Mouse (Mus musculus) embryonic stem cell, embryonic (primary cell): ENCODE data around the gene Arv1.

ENCODE experiments used
- CTCF ChIA-PET, 4 experiments: fragments of 300-600 bp in 2 of 4; fragments of 350-600 bp in 2 of 4; sonication (Branson Sonifier 250); formaldehyde crosslinking; loops; one replicate each; lab custom pipeline; 2022; ENCODE audit warnings: inconsistent platforms in 2 of 4; lab: Charles Lee
- POLR2A ChIA-PET, 4 experiments: fragments of 300-600 bp in 2 of 4; fragments of 350-600 bp in 2 of 4; sonication (Branson Sonifier 250); formaldehyde crosslinking; loops; one replicate each; lab custom pipeline; 2022; ENCODE audit warnings: antibody characterized with exemption in 4 of 4, inconsistent platforms in 1 of 4; lab: Charles Lee

Gene Arv1

DNA sequence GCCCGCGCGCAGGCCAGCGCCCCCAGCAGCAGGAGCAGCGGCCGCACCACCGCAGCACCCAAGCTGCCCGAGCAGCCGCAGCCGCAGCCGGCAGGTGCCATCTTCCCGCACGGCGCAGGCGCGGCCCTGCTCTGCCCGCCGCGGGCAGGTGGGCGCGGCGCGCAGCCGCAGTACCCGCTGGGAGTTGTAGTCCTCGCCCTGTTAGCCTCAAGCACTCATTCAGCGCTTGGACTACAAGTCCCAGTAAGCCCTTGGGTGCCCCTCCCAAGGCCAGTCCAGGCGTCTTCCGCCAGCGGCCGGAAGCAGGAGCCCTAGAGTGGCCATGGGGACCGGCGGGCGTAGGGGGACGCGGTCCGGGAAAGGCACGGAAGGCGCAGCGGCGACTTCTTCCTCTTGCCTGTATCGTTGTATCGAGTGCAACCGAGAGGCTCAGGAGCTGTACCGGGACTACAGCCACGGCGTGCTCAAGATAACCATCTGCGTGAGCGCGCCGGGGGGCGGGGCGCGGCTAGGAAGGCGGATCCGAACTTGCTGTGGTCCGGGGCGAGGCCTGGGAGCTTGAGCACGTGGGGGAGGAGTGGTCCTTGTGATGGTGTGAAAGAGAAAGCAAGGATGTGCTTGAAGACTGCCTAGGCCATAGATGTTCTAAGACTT, at the start of gene Arv1, which contains the start of gene Ttc13:
Gene Arv1 (plus strand): TSS at position 278 of the 654 bp plus-strand sequence.
Gene Ttc13 (minus strand): TSS at position 122 of the 654 bp plus-strand sequence.
- CTCF ChIA-PET, result interaction anchor here in 3 of 4 experiments (1.1 to 2.0 kb wide), 7 partner anchors 17 to 72 kb away, joined by 3 to 7 read pairs (median 3); no protein-coding TSS in a partner anchor
- POLR2A ChIA-PET, result interaction anchor here in 3 of 4 experiments (1.1 to 1.7 kb wide), 3 partner anchors 13 to 42 kb away, joined by 3 to 4 read pairs (median 3); no protein-coding TSS in a partner anchor

DNA sequence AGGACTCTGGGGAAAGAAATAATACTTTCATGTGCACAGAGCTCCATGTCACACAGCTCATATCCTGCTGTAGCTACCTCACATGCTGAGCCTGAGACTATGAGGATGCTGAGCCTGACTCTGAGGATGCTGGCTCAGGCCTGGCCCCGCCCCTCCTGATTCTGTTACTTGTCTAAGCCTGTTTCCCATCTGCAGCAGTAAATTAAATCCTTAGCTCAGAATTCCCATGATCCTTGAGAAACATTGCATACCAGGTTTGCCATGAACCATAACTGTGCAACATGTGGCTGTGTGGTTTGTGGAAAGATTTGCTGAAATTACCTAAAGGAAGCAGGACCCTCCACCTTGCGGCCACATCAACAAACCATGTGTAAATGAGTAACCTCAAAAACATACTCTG, 49.6 kb upstream of the Arv1 start:
- POLR2A ChIA-PET, result interaction anchor here in 3 of 4 experiments (0.7 to 1.5 kb wide), 6 partner anchors 9 to 121 kb away, joined by 3 to 4 read pairs (median 3); no protein-coding TSS in a partner anchor
- CTCF ChIA-PET, result interaction anchor here in 1 of 4 experiments (1.8 kb wide), 2 partner anchors 55 to 64 kb away, joined by 4 read pairs; no protein-coding TSS in a partner anchor

DNA sequence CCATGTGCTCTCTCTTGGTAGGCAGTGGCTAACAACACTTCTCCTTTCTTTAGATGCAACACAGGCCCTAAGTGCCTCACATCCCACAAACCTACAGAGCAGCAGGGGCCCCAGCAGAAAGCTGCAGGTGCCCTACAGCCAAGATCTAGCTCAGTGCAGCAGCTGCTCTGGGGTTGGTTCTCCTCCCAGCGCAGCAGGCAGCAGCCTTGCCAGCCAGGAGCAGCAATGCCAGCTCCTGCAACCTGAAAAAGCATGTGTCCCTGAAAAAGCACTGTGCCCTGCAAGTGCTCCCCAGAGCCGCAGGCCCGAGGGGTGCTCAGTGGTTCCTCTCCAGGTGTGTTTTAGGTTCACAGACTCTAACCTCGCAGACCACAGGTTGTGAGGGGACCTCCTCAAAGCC, 45.3 kb upstream of the Arv1 start:
- POLR2A ChIA-PET, result interaction anchor here in 3 of 4 experiments (0.6 to 2.2 kb wide), 23 partner anchors 8 to 644 kb away, joined by 3 to 8 read pairs (median 4); partner anchors contain the start of genes 2310022B05Rik (in 3 of the 3) and Cog2 (in 1 of the 3)
- CTCF ChIA-PET, result interaction anchor here (0.6 to 3.1 kb wide), 22 partner anchors 9 to 365 kb away, joined by 3 to 27 read pairs (median 6); partner anchors contain the start of genes 2310022B05Rik (in 1 of the 4) and Trim67 (in 1 of the 4)

DNA sequence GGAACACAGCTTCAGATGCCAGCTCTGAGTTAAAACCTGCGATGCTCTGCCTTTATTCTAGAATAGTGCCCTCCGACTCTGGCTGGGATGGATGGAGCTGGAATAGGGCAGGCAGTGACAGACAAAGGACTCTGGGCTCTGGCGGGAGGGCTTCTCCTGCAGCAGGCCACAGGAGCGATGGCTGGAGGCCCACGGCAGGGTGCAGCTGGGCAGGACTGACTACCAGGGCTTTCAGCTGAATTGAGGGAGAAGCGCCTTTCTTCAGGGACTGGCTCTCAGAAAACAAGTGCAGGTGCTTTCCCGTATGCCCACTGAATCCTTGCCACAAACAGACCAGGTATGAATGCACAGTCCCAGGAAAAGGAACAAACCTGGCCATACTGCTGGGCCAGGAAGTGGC, 44.9 kb upstream of the Arv1 start:
- ChIA-PET CTCF (interaction anchor here (0.5 to 3.1 kb wide), 49 partner anchors 9 to 1158 kb away, joined by 3 to 27 read pairs (median 4); partner anchors contain the start of genes 2310022B05Rik (in 1 of the 4) and Trim67 (in 1 of the 4)), POLR2A (interaction anchor here in 3 of 4 experiments (0.6 to 2.2 kb wide), 30 partner anchors 8 to 644 kb away, joined by 3 to 8 read pairs (median 3); partner anchors contain the start of genes 2310022B05Rik (in 3 of the 3), Cog2 (in 1 of the 3) and Tsnax (in 1 of the 3))

DNA sequence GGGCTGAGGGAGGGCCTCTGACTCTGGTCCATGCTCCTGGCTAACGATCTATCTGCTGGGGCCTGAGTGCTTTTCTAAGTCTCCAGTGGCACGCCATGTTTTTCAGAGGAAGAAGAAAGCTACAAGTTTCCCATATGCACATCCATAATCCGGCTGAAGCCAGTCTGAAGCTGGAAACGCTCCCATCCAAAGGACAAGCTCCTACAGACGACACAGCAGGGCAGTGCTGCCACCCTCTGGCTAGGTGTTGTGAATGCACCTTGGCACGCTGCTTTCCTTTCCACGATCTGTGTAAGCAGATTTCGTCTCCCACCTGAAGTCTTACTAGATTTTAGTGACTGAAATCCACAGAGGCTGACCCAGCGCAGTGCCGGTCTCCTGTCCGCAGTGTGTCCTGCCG, 44.5 kb upstream of the Arv1 start:
- POLR2A ChIA-PET, result interaction anchor here in 3 of 4 experiments (0.6 to 2.2 kb wide), 30 partner anchors 9 to 644 kb away, joined by 3 to 8 read pairs (median 3); partner anchors contain the start of genes 2310022B05Rik (in 2 of the 3), Cog2 (in 1 of the 3) and Tsnax (in 1 of the 3)
- CTCF ChIA-PET, result interaction anchor here (0.5 to 3.1 kb wide), 48 partner anchors 10 to 1158 kb away, joined by 3 to 27 read pairs (median 4); partner anchors contain the start of genes 2310022B05Rik (in 1 of the 4) and Trim67 (in 1 of the 4)

DNA sequence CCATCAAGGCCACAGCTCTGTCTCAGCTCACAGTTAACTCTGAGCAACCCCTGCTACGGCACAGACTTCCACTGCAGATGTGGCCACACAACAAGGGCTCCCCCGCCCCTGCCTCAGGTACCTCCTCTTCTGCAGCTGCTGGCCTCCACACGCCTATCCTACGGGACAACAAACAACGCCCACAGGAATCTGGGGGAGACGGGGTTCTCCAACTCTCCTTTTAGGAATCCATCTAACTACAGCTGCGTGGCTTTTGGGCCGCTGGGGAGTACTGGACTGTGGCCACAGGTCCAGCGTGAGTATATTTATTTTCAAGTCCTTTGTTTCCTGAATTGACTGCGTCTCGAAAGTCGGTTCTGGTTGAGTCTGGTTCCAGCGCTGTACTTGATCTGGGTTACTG, 43.7 kb upstream of the Arv1 start:
- CTCF ChIA-PET, result interaction anchor here in 3 of 4 experiments (1.1 to 3.1 kb wide), 14 partner anchors 11 to 283 kb away, joined by 3 to 26 read pairs (median 5); partner anchors contain the start of gene 2310022B05Rik (in 1 of the 3)
- POLR2A ChIA-PET, result interaction anchor here in 3 of 4 experiments (0.9 to 2.2 kb wide), 10 partner anchors 15 to 104 kb away, joined by 3 to 8 read pairs (median 3); partner anchors contain the start of gene 2310022B05Rik (in 1 of the 3)

DNA sequence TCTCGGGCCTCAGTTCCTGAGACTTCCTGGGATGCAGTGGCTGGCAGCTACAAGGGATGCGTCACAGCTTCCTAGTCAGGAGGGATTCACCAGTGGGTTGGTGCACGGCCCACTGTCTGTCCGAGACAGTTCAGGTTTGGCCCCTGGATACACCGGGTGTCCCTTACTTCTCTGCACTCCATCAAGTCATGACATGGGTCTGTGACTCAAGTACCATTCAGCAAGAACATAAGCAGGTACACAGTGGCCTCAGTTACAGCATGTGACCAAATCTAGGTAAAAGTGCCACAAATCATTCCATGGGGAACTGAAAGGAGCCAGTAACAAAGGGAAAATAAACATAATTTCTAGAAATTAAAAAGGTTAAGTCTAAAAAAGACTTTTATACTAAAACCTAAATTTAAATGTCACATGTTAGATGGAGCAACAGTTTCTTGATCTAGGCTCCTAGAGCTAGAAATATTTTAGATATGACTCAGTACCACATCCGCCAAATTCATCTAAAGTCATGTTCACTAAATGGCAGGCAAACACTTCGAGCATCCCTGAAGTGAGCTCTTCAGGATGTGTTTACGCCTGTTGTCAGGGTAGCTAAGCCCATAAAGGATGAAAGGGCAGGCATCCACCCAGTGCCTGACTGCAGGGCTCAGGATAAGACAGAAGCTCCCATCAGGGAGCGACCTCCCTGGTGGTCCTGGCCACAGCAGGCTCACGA, 40.7 kb upstream of the Arv1 start:
- CTCF ChIA-PET, result interaction anchor here in 2 of 4 experiments (1.1 to 2.0 kb wide), 3 partner anchors 10 to 181 kb away, joined by 3 to 6 read pairs (median 3); partner anchors contain the start of genes 2810004N23Rik (in 1 of the 2) and Gnpat (in 1 of the 2)
- POLR2A ChIA-PET, result interaction anchor here in 2 of 4 experiments (0.5 to 1.8 kb wide), 6 partner anchors 8 to 1905 kb away, joined by 3 to 6 read pairs (median 4); no protein-coding TSS in a partner anchor

DNA sequence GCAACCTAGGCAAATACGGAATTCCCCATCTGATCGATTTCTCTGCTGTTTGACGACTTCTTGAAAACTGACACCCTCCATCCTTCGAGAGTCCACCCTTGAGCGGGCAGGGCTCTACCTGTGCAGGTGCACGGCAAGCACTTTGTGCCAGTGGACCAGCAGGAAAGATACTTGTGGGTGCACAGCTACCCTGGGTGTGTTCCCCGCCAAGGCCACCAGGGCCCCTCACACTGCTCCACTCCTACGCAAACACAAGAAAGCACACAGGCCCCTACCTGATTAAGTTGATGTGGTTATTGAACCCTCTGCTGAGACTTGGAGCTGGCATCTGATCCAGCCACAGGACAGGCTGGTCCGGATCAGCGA, 40.2 kb upstream of the Arv1 start:
- ChIA-PET POLR2A (interaction anchor here in 3 of 4 experiments (0.5 to 1.8 kb wide), 7 partner anchors 9 to 1905 kb away, joined by 3 to 6 read pairs (median 3); no protein-coding TSS in a partner anchor), CTCF (interaction anchor here in 3 of 4 experiments (0.9 to 2.0 kb wide), 3 partner anchors 11 to 225 kb away, joined by 3 to 6 read pairs (median 3); no protein-coding TSS in a partner anchor)

DNA sequence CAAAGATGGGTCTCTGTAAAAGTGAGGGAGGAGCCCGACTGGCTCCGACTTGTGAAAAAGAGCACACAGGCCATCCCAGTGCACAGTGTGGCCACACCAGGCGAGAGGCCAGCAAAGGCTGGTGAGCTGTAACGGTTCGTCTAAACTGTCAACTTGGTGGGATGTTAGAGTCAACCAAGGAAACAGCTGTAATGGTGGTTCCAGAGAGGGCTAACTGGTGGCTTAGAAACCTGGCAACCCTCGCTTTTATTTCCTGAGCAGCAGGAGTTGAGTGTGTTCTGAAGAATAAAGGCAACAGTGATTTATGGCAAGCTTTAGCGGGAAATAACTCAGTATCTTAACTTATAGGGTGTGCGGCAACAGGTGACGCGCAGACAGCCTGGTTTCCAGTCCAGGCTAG, 39.7 kb upstream of the Arv1 start:
- ChIA-PET POLR2A (interaction anchor here in 3 of 4 experiments (0.6 to 1.8 kb wide), 5 partner anchors 9 to 37 kb away, joined by 3 to 6 read pairs (median 3); no protein-coding TSS in a partner anchor), CTCF (interaction anchor here in 2 of 4 experiments (0.9 to 2.0 kb wide), 2 partner anchors 65 to 225 kb away, joined by 3 to 6 read pairs; no protein-coding TSS in a partner anchor)

DNA sequence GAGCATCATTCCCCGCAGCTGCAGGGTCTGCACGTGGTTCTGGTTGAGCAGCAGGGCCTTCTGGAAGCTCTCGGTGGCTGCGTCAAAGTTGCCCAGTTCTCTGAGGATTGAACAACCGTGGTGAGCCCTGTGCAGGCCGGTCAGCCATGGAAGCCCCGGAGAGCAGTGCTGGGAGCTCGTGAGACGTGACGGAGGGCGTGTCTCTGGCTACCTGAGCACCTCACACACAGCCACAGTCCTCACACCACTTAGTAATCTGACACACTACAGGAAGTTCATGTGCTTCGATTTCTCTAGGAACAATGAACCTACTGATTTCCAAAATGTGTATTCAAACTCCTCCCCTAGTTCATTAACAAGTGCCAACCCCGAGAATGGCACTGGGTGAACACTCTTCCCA, 33.0 kb upstream of the Arv1 start:
- ChIA-PET CTCF (interaction anchor here in 1 of 4 experiments (1.1 to 1.4 kb wide), 2 partner anchors 11 to 72 kb away, joined by 3 read pairs; no protein-coding TSS in a partner anchor), POLR2A (interaction anchor here in 1 of 4 experiments (1.1 to 1.4 kb wide), 2 partner anchors 9 kb away, joined by 3 to 8 read pairs; no protein-coding TSS in a partner anchor)

DNA sequence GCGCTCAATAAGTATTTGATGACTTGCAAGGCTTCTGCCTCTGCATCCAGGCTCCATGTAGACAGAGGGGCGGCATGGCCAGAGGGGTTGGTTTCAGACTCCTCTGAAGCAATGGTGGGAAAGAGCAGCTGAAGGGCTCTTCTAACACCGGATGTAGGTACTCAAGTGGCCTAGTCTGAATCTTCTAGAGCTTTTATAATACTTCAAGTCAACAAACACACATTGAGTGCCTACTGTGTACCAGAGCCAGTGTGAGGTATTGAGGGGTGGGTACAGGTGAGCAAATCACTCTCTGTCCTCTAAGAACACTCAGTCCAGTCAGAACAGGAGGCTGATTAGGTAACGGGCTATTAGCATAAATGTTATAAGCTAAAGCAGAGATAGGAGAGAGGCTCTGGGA, 30.2 kb upstream of the Arv1 start:
- ChIA-PET CTCF (interaction anchor here in 1 of 4 experiments (1.3 kb wide), 1 partner anchor 14 kb away, joined by 3 read pairs; no protein-coding TSS in a partner anchor), POLR2A (interaction anchor here in 3 of 4 experiments (0.6 to 1.4 kb wide), 5 partner anchors 8 to 290 kb away, joined by 3 read pairs; no protein-coding TSS in a partner anchor)

DNA sequence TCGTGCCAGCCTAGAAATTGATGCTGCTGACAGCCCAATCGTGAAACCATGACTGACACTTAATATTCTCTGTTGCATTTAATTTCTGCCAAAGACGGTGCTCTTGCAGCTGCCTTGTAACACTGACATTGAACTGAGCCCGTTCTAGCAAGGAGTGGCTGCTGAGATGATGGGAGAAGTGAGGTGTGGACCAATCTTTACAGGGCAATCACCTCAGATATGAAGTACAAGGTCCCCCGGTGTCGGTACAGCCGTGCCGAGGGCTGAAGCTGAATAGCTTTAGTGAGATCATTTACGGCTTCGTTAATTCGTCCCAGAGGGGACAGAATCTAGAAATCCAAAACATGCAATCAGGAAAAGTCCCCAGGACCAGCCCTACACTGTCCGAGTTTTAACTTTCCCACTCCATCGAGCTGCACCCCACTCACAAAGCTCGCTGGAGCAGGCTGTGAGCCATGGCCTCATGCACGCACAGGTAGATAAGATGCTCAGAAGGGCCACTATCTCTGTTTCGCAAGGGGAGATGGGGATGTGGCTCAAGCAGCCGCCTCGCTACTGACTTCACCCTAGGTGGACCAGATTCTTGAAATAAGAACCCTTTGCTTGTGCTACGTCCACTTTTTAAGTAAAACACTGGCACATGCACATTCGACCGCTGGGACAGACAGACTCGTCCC, 26.4 kb upstream of the Arv1 start:
- POLR2A ChIA-PET, result interaction anchor here in 2 of 4 experiments (0.9 to 2.0 kb wide), 7 partner anchors 11 to 25 kb away, joined by 3 to 5 read pairs (median 3); no protein-coding TSS in a partner anchor
- CTCF ChIA-PET, result no interaction called here

DNA sequence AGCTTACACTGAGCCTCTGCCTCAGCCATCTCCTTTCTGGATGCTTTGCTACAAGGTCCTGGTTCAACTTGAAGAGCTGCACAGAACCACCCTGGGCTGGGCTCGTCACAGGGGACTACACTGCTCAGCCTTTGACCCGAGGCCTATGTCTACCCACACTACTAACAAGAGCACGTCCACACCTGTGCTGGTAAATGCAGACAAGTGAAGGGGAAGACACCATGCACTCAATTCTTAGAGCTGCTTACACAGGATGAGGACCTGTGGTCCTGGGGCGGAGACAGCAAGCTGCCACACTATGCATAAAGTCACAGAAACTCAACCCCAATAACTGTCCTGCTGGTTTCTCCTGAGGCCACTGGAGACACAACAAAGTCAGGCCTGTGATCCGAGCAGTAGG, 21.7 kb upstream of the Arv1 start:
- ChIA-PET POLR2A (no interaction called here), CTCF (interaction anchor here in 1 of 4 experiments (0.7 kb wide), 1 partner anchor 23 kb away, joined by 3 read pairs; no protein-coding TSS in a partner anchor)

DNA sequence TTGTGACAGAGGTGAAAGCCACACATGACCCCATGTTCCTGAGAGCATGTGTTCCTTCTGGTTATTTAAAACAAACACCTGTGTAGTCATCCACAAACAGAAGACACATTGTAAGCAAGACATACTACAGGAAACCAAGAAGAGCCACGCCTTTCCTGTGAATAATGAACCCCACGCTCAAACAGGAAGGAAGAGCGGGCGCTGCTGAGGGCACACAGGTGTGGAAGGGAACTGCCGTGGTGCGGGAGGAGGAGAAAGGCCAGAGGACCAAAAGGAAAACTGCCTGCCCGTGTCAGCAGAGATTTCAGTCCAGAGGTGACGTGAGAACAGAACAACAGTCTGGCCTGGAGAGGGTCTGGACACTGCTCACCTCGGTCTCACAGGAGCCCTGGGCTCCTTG, 20.9 kb upstream of the Arv1 start:
- POLR2A ChIA-PET, result interaction anchor here in 1 of 4 experiments (0.6 kb wide), 1 partner anchor 1456 kb away, joined by 4 read pairs; no protein-coding TSS in a partner anchor
- CTCF ChIA-PET, result interaction anchor here in 1 of 4 experiments (0.5 kb wide), 1 partner anchor 75 kb away, joined by 3 read pairs; no protein-coding TSS in a partner anchor

DNA sequence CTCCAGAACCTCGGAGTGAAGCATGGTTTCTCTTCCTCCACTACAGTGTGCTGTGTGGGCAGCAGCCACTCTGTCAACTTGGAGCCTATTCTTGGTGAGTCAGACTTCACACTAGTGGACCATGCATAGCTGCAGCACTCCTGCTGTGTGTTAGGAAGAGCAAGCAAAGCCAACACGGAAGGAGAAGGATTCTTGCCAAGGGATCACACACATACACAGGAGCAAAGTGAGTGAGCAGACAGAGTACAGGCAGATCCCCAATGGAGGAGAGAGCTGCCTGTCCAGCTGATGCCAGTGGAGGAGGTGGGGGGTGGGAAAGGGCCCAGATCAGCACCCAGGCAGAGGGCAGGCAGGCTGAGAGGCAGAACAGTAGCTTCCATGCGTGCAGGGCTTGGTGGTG, 19.8 kb upstream of the Arv1 start:
- CTCF ChIA-PET, result interaction anchor here in 3 of 4 experiments (0.6 kb wide), 3 partner anchors 109 to 1810 kb away, joined by 3 to 9 read pairs (median 3); no protein-coding TSS in a partner anchor
- POLR2A ChIA-PET, result interaction anchor here in 2 of 4 experiments (1.2 to 1.4 kb wide), 3 partner anchors 10 to 49 kb away, joined by 3 to 7 read pairs (median 3); partner anchors contain the start of gene Fam89a (in 1 of the 2)

DNA sequence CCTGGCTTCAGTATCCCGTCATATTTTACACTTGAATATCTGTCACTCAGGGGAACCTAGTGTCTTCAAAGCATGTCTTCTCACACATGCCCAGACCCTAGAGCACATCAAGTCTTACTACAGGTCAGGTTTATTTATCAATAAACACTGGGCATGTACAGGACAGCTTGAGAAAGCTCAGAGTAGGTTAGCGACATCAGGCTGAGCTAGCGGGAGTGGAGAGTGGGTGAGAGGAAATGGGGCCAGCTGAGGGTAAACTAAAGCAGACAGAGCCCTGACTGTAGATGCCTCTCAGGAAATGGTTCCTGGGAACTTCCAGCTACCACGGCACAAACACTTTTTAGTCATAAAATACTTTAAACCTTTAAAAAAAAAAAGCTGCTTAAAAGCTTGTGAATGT, 18.4 kb upstream of the Arv1 start:
- CTCF ChIA-PET, result interaction anchor here in 2 of 4 experiments (0.6 to 0.7 kb wide), 2 partner anchors 13 to 305 kb away, joined by 3 to 4 read pairs; no protein-coding TSS in a partner anchor
- POLR2A ChIA-PET, result interaction anchor here in 3 of 4 experiments (0.6 to 1.4 kb wide), 6 partner anchors 9 to 89 kb away, joined by 3 to 7 read pairs (median 4); partner anchors contain the start of gene Fam89a (in 1 of the 3)
